Mouse (Mus musculus): Measurements from ENCODE around the gene Sox5. TPM values are rescaled to one million over a fixed set of nuclear protein-coding genes. Genes with fewer than 3 reads are reported as not detected.

The Sox5 gene
- polyA plus RNA-seq, 1 experiment, result 2.5 TPM

- H3K4me3 ChIP-seq (ENCODE audit: extremely low read depth, insufficient read depth, insufficient read length), result no peak overlapping the region
- no peaks in the 10 kb centered on the region for H3K4me1 ChIP-seq (ENCODE audit: control insufficient read depth, insufficient read depth, insufficient read length)
- no peak overlapping the region for H3K27ac ChIP-seq (ENCODE audit: insufficient read depth, low read length)
- DNase-seq (ENCODE audit: low read depth in 1 of 2, low spot score in 2 of 2), result no peak
- 87% methylated on average over 8 of the region's 8 CpGs for WGBS
- no peaks in the 10 kb centered on the region for H3K27me3 ChIP-seq (ENCODE audit: control insufficient read depth, insufficient read depth, low read length)
- TF ChIP-seq CTCF (IDR thresholded peaks at IDR 0.05; ENCODE audit: extremely low read depth, insufficient read depth, insufficient read length, insufficient replicate concordance) (no peak), POLR2A (IDR thresholded peaks at IDR 0.05; ENCODE audit: low read depth, low read length) (no peak)
- no peaks in the 10 kb centered on the region for H3K36me3 ChIP-seq (ENCODE audit: control insufficient read depth, insufficient read depth, low read length)
These were observed 719.3 kb downstream of the Sox5 start for GRCm38 (mm10) chr6:144062428-144062827.

GRCm38 (mm10) chr6:144061814-144062213 is 720.0 kb downstream of the Sox5 start:
- 85% methylated on average over 8 of the region's 8 CpGs for WGBS
- DNase-seq (ENCODE audit: low read depth in 1 of 2, low spot score in 2 of 2), result no peak

GRCm38 (mm10) chr6:144057098-144057632 is 724.6 kb downstream of the Sox5 start:
- WGBS, result 87% methylated on average over 14 of the region's 14 CpGs

More at GRCm38 (mm10) chr6:144061814-144062213, 720.0 kb downstream of the Sox5 start:
- Histone ChIP-seq H3K27me3 (ENCODE audit: control insufficient read depth, insufficient read depth, low read length) (no peaks in the 10 kb centered on the region), H3K27ac (ENCODE audit: insufficient read depth, low read length) (no peak overlapping the region), H3K36me3 (ENCODE audit: control insufficient read depth, insufficient read depth, low read length) (no peaks in the 10 kb centered on the region), H3K4me1 (ENCODE audit: control insufficient read depth, insufficient read depth, insufficient read length) (no peaks in the 10 kb centered on the region), H3K4me3 (ENCODE audit: extremely low read depth, insufficient read depth, insufficient read length) (no peak overlapping the region)
- no peak for TF ChIP-seq POLR2A (IDR thresholded peaks at IDR 0.05; ENCODE audit: low read depth, low read length)
- TF ChIP-seq CTCF (IDR thresholded peaks at IDR 0.05; ENCODE audit: extremely low read depth, insufficient read depth, insufficient read length, insufficient replicate concordance), result no peak

GRCm38 (mm10) chr6:144056252-144057097 is 725.3 kb downstream of the Sox5 start:
- no peak for DNase-seq (ENCODE audit: low read depth in 1 of 2, low spot score in 2 of 2)
- TF ChIP-seq CTCF (IDR thresholded peaks at IDR 0.05; ENCODE audit: extremely low read depth, insufficient read depth, insufficient read length, insufficient replicate concordance), result no peak
- no peak for TF ChIP-seq POLR2A (IDR thresholded peaks at IDR 0.05; ENCODE audit: low read depth, low read length)
- WGBS, result 90% methylated on average over 10 of the region's 10 CpGs
- Histone ChIP-seq H3K27ac (ENCODE audit: insufficient read depth, low read length) (no peak overlapping the region), H3K4me1 (ENCODE audit: control insufficient read depth, insufficient read depth, insufficient read length) (no peaks in the 10 kb centered on the region), H3K36me3 (ENCODE audit: control insufficient read depth, insufficient read depth, low read length) (no peaks in the 10 kb centered on the region), H3K27me3 (ENCODE audit: control insufficient read depth, insufficient read depth, low read length) (no peaks in the 10 kb centered on the region), H3K4me3 (ENCODE audit: extremely low read depth, insufficient read depth, insufficient read length) (no peak overlapping the region)

More at GRCm38 (mm10) chr6:144057098-144057632, 724.6 kb downstream of the Sox5 start:
- no peak for TF ChIP-seq POLR2A (IDR thresholded peaks at IDR 0.05; ENCODE audit: low read depth, low read length)
- TF ChIP-seq CTCF (IDR thresholded peaks at IDR 0.05; ENCODE audit: extremely low read depth, insufficient read depth, insufficient read length, insufficient replicate concordance), result no peak
- no peak for DNase-seq (ENCODE audit: low read depth in 1 of 2, low spot score in 2 of 2)
- Histone ChIP-seq H3K27me3 (ENCODE audit: control insufficient read depth, insufficient read depth, low read length) (no peaks in the 10 kb centered on the region), H3K36me3 (ENCODE audit: control insufficient read depth, insufficient read depth, low read length) (no peaks in the 10 kb centered on the region), H3K27ac (ENCODE audit: insufficient read depth, low read length) (no peak overlapping the region), H3K4me3 (ENCODE audit: extremely low read depth, insufficient read depth, insufficient read length) (no peak overlapping the region), H3K4me1 (ENCODE audit: control insufficient read depth, insufficient read depth, insufficient read length) (no peaks in the 10 kb centered on the region)

GRCm38 (mm10) chr6:144052487-144052886 is 729.3 kb downstream of the Sox5 start:
- 93% methylated on average over 5 of the region's 5 CpGs for WGBS
- Histone ChIP-seq H3K36me3 (ENCODE audit: control insufficient read depth, insufficient read depth, low read length) (no peaks in the 10 kb centered on the region), H3K4me1 (ENCODE audit: control insufficient read depth, insufficient read depth, insufficient read length) (no peaks in the 10 kb centered on the region), H3K4me3 (ENCODE audit: extremely low read depth, insufficient read depth, insufficient read length) (no peak overlapping the region), H3K27ac (ENCODE audit: insufficient read depth, low read length) (no peak overlapping the region), H3K27me3 (ENCODE audit: control insufficient read depth, insufficient read depth, low read length) (no peaks in the 10 kb centered on the region)
- TF ChIP-seq POLR2A (IDR thresholded peaks at IDR 0.05; ENCODE audit: low read depth, low read length) (no peak), CTCF (IDR thresholded peaks at IDR 0.05; ENCODE audit: extremely low read depth, insufficient read depth, insufficient read length, insufficient replicate concordance) (no peak)
- DNase-seq (ENCODE audit: low read depth in 1 of 2, low spot score in 2 of 2), result no peak

- Histone ChIP-seq H3K27me3 (ENCODE audit: control insufficient read depth, insufficient read depth, low read length) (no peaks in the 10 kb centered on the region), H3K27ac (ENCODE audit: insufficient read depth, low read length) (no peak overlapping the region), H3K4me1 (ENCODE audit: control insufficient read depth, insufficient read depth, insufficient read length) (no peaks in the 10 kb centered on the region), H3K36me3 (ENCODE audit: control insufficient read depth, insufficient read depth, low read length) (no peaks in the 10 kb centered on the region), H3K4me3 (ENCODE audit: extremely low read depth, insufficient read depth, insufficient read length) (no peak overlapping the region)
- TF ChIP-seq CTCF (IDR thresholded peaks at IDR 0.05; ENCODE audit: extremely low read depth, insufficient read depth, insufficient read length, insufficient replicate concordance) (no peak), POLR2A (IDR thresholded peaks at IDR 0.05; ENCODE audit: low read depth, low read length) (no peak)
- WGBS, result 88% methylated on average over 5 of the region's 5 CpGs
- DNase-seq (ENCODE audit: low read depth in 1 of 2, low spot score in 2 of 2), result no peak
These were observed 730.5 kb downstream of the Sox5 start for GRCm38 (mm10) chr6:144051316-144051715.

Data from spleen, adult 2 months (tissue).